Mouse (Mus musculus): ENCODE data around the gene Nedd4. TPM values are rescaled to one million over a fixed set of nuclear protein-coding genes. Genes with fewer than 3 reads are reported as not detected.

Gene Nedd4
- polyA plus RNA-seq, 1 experiment: 248 TPM

GRCm38 (mm10) chr9:72690811-72691210 lies 28.7 kb downstream of the Nedd4 start:
- no peak overlapping the region for H3K27ac ChIP-seq (ENCODE audit: insufficient read depth, low read length)
- H3K4me3 ChIP-seq (replicated peaks; ENCODE audit: insufficient read depth, low read depth, low read length): no peak overlapping the region
- H3K27me3 ChIP-seq (ENCODE audit: control insufficient read depth, insufficient read depth, low read length): no peaks in the 10 kb centered on the region
- no peak for TF ChIP-seq CTCF (IDR thresholded peaks at IDR 0.05; ENCODE audit: borderline replicate concordance, insufficient read depth, low read depth, low read length)
- H3K4me1 ChIP-seq (ENCODE audit: control insufficient read depth, insufficient read depth, low read length): peaks cover 11% of the 10 kb centered on the region
- no peak for DNase-seq
- WGBS: 74% methylated on average over 1 of the region's 1 CpGs

GRCm38 (mm10) chr9:72691942-72692341 lies 29.8 kb downstream of the Nedd4 start:
- H3K27ac ChIP-seq (ENCODE audit: insufficient read depth, low read length): no peak overlapping the region
- no peaks in the 10 kb centered on the region for H3K27me3 ChIP-seq (ENCODE audit: control insufficient read depth, insufficient read depth, low read length)
- TF ChIP-seq CTCF (IDR thresholded peaks at IDR 0.05; ENCODE audit: borderline replicate concordance, insufficient read depth, low read depth, low read length) (no peak), POLR2A (IDR thresholded peaks at IDR 0.05; ENCODE audit: borderline replicate concordance, insufficient read depth, low read length) (no peak)

GRCm38 (mm10) chr9:72693081-72693696 lies 31.0 kb downstream of the Nedd4 start:
- peaks cover 11% of the 10 kb centered on the region for H3K4me1 ChIP-seq (ENCODE audit: control insufficient read depth, insufficient read depth, low read length)
- TF ChIP-seq CTCF (IDR thresholded peaks at IDR 0.05; ENCODE audit: borderline replicate concordance, insufficient read depth, low read depth, low read length) (no peak), POLR2A (IDR thresholded peaks at IDR 0.05; ENCODE audit: borderline replicate concordance, insufficient read depth, low read length) (no peak)
- H3K27me3 ChIP-seq (ENCODE audit: control insufficient read depth, insufficient read depth, low read length): no peaks in the 10 kb centered on the region
- 47% methylated on average over 24 of the region's 24 CpGs for WGBS
- H3K4me3 ChIP-seq (replicated peaks; ENCODE audit: insufficient read depth, low read depth, low read length): no peak overlapping the region
- no peak for DNase-seq
- H3K27ac ChIP-seq (ENCODE audit: insufficient read depth, low read length): peak overlapping the region; percentile 55; the same call in 1 of the 2 replicates

More at GRCm38 (mm10) chr9:72691942-72692341, 29.8 kb downstream of the Nedd4 start:
- WGBS: 82% methylated on average over 5 of the region's 5 CpGs
- peaks cover 11% of the 10 kb centered on the region for H3K4me1 ChIP-seq (ENCODE audit: control insufficient read depth, insufficient read depth, low read length)
- H3K4me3 ChIP-seq (replicated peaks; ENCODE audit: insufficient read depth, low read depth, low read length): no peak overlapping the region
- no peak for DNase-seq

- Histone ChIP-seq H3K4me3 (replicated peaks; ENCODE audit: insufficient read depth, low read depth, low read length) (no peak overlapping the region), H3K4me1 (ENCODE audit: control insufficient read depth, insufficient read depth, low read length) (peaks cover 15% of the 10 kb centered on the region), H3K27me3 (ENCODE audit: control insufficient read depth, insufficient read depth, low read length) (no peaks in the 10 kb centered on the region), H3K27ac (ENCODE audit: insufficient read depth, low read length) (peak overlapping the region; percentile 55)
- WGBS: 71% methylated on average over 14 of the region's 14 CpGs
- no peak for DNase-seq
- TF ChIP-seq CTCF (IDR thresholded peaks at IDR 0.05; ENCODE audit: borderline replicate concordance, insufficient read depth, low read depth, low read length): no peak
- no peak for TF ChIP-seq POLR2A (IDR thresholded peaks at IDR 0.05; ENCODE audit: borderline replicate concordance, insufficient read depth, low read length)
These were observed 31.7 kb downstream of the Nedd4 start for GRCm38 (mm10) chr9:72693861-72694260.

- Histone ChIP-seq H3K27me3 (ENCODE audit: control insufficient read depth, insufficient read depth, low read length) (no peaks in the 10 kb centered on the region), H3K4me3 (replicated peaks; ENCODE audit: insufficient read depth, low read depth, low read length) (no peak overlapping the region), H3K4me1 (ENCODE audit: control insufficient read depth, insufficient read depth, low read length) (peaks cover 23% of the 10 kb centered on the region), H3K27ac (ENCODE audit: insufficient read depth, low read length) (no peak overlapping the region)
- no peak for TF ChIP-seq CTCF (IDR thresholded peaks at IDR 0.05; ENCODE audit: borderline replicate concordance, insufficient read depth, low read depth, low read length)
- no peak for TF ChIP-seq POLR2A (IDR thresholded peaks at IDR 0.05; ENCODE audit: borderline replicate concordance, insufficient read depth, low read length)
- no peak for DNase-seq
- 34% methylated on average over 3 of the region's 3 CpGs for WGBS
These were observed 34.4 kb downstream of the Nedd4 start for GRCm38 (mm10) chr9:72696508-72696907.

- Histone ChIP-seq H3K27me3 (ENCODE audit: control insufficient read depth, insufficient read depth, low read length) (no peaks in the 10 kb centered on the region), H3K4me3 (replicated peaks; ENCODE audit: insufficient read depth, low read depth, low read length) (no peak overlapping the region), H3K27ac (ENCODE audit: insufficient read depth, low read length) (no peak overlapping the region), H3K4me1 (ENCODE audit: control insufficient read depth, insufficient read depth, low read length) (peaks cover 23% of the 10 kb centered on the region)
- 64% methylated on average over 4 of the region's 4 CpGs for WGBS
- no peak for DNase-seq
- TF ChIP-seq POLR2A (IDR thresholded peaks at IDR 0.05; ENCODE audit: borderline replicate concordance, insufficient read depth, low read length): no peak
- no peak for TF ChIP-seq CTCF (IDR thresholded peaks at IDR 0.05; ENCODE audit: borderline replicate concordance, insufficient read depth, low read depth, low read length)
These were observed 35.6 kb downstream of the Nedd4 start for GRCm38 (mm10) chr9:72697779-72698178.

GRCm38 (mm10) chr9:72699702-72700101 lies 37.6 kb downstream of the Nedd4 start:
- H3K27ac ChIP-seq (ENCODE audit: insufficient read depth, low read length): peak overlapping the region; percentile 49

GRCm38 (mm10) chr9:72701441-72701840 lies 39.3 kb downstream of the Nedd4 start:
- WGBS: 76% methylated on average over 8 of the region's 8 CpGs
- TF ChIP-seq POLR2A (IDR thresholded peaks at IDR 0.05; ENCODE audit: borderline replicate concordance, insufficient read depth, low read length) (no peak), CTCF (IDR thresholded peaks at IDR 0.05; ENCODE audit: borderline replicate concordance, insufficient read depth, low read depth, low read length) (no peak)
- H3K27ac ChIP-seq (ENCODE audit: insufficient read depth, low read length): no peak overlapping the region

More at GRCm38 (mm10) chr9:72699702-72700101, 37.6 kb downstream of the Nedd4 start:
- peaks cover 19% of the 10 kb centered on the region for H3K4me1 ChIP-seq (ENCODE audit: control insufficient read depth, insufficient read depth, low read length)
- peak; percentile 56 to 62 for DNase-seq
- H3K4me3 ChIP-seq (replicated peaks; ENCODE audit: insufficient read depth, low read depth, low read length): no peak overlapping the region
- no peak for TF ChIP-seq CTCF (IDR thresholded peaks at IDR 0.05; ENCODE audit: borderline replicate concordance, insufficient read depth, low read depth, low read length)
- TF ChIP-seq POLR2A (IDR thresholded peaks at IDR 0.05; ENCODE audit: borderline replicate concordance, insufficient read depth, low read length): no peak
- 11% methylated on average over 3 of the region's 3 CpGs for WGBS
- no peaks in the 10 kb centered on the region for H3K27me3 ChIP-seq (ENCODE audit: control insufficient read depth, insufficient read depth, low read length)

More at GRCm38 (mm10) chr9:72701441-72701840, 39.3 kb downstream of the Nedd4 start:
- Histone ChIP-seq H3K4me3 (replicated peaks; ENCODE audit: insufficient read depth, low read depth, low read length) (no peak overlapping the region), H3K4me1 (ENCODE audit: control insufficient read depth, insufficient read depth, low read length) (peaks cover 19% of the 10 kb centered on the region), H3K27me3 (ENCODE audit: control insufficient read depth, insufficient read depth, low read length) (no peaks in the 10 kb centered on the region)
- DNase-seq: no peak
